Mouse (Mus musculus) forebrain, embryonic 13.5 days (tissue): ENCODE results near the gene Mtmr12. TPM values are rescaled to one million over a fixed set of nuclear protein-coding genes. Genes with fewer than 3 reads are reported as not detected.

Source experiments
- ATAC-seq: fragments of 200-750 bp; cut with Nextera tagmentation; 2 replicates; pipeline ENCODE4 v1.8.0; 2017
- H3K27ac ChIP-seq: fragments of 300-500 bp; sonication (generic); 2 replicates; pipeline ENCODE4 v1.5.1; 2015; ENCODE audit warnings: inconsistent platforms, mild to moderate bottlenecking, moderate library complexity
- H3K27me3 ChIP-seq: fragments of 300-500 bp; sonication (generic); 2 replicates; pipeline ENCODE4 v1.6.1; 2015; ENCODE audit warnings: mild to moderate bottlenecking, inconsistent platforms
- H3K36me3 ChIP-seq: fragments of 300-500 bp; sonication (generic); 2 replicates; pipeline ENCODE4 v1.6.1; 2015; ENCODE audit warnings: mild to moderate bottlenecking, inconsistent platforms; ENCODE audit not compliant: poor library complexity, severe bottlenecking
- H3K4me1 ChIP-seq: fragments of 300-500 bp; sonication (generic); 2 replicates; pipeline ENCODE4 v1.6.1; 2015; ENCODE audit warnings: inconsistent platforms
- H3K4me2 ChIP-seq: fragments of 300-500 bp; sonication (generic); 2 replicates; pipeline ENCODE4 v1.6.1; 2015; ENCODE audit warnings: inconsistent platforms, mild to moderate bottlenecking, moderate library complexity
- H3K4me3 ChIP-seq: fragments of 300-500 bp; sonication (generic); 2 replicates; pipeline ENCODE4 v1.5.1; 2015; ENCODE audit warnings: mild to moderate bottlenecking, inconsistent platforms
- H3K9ac ChIP-seq: fragments of 300-500 bp; sonication (generic); 2 replicates; pipeline ENCODE4 v1.6.1; 2015; ENCODE audit warnings: mild to moderate bottlenecking, inconsistent platforms
- H3K9me3 ChIP-seq: fragments of 300-500 bp; sonication (generic); replicated peaks from 2 replicates; pipeline ENCODE4 v1.6.1; 2016; ENCODE audit warnings: inconsistent platforms
- WGBS: fragments of 180-500 bp; shearing (Covaris S2); methylation state at CpG from one replicate; pipeline ENCODE4 v1.1.7; 2015; 5-methylcytosine and 5-hydroxymethylcytosine counted together
- polyA plus RNA-seq: library from polyadenylated mRNA; unstranded; fragments of >200 nt; fragmentation: Nextera tagmentation; extraction: Ambion mirVana; gene quantifications from 2 replicates; pipeline ENCODE4 v1.2.1, GENCODE M21; 2015

Mtmr12 gene
- polyA plus RNA-seq, 1 experiment from 2014 or later: 10.3 TPM

DNA sequence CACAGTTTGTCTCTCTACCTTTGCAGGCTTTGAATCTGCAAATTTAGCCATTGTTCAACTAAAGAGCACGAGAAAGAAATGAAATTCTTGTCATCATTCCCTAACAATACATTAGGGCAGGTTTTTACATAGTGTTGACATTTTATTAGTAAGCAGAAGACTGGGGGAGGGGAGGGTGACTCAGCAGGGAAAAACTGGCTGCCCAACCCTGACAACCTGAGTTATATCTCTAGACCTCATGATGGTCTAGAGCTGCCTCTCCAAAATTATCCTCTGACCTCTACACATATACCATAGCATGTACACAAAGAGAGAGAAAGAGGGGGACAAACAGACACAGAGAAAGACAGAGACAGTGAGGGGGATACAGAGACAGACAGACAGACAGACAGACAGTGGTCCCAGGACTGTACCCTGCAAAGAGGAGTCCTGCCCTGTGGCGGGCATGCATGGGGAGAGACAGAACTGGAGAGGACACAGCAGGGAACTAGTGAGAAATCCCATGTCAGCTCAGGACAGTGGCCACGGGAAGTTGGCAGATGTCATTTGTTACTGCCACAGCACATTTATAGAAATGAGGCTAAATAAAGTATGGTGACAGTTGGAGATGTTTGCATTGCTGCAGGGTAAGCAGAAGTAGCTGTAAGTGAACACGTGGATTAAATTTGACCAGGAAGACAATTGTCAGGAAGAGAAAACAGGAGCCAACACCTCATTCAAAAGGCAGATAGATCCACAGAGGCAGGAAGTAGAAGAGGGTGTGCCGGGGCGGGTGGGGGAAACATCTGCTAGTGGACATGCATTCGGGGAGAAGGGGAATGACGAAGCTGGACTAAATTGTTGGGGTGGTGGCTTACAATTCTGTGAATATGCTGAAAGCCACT lies 101.6 kb downstream of the Mtmr12 start:
- no peaks in the 10 kb centered on the region for H3K27me3 ChIP-seq
- H3K4me3 ChIP-seq: no peak overlapping the region
- no peak overlapping the region for H3K9ac ChIP-seq
- H3K4me2 ChIP-seq: no peak overlapping the region
- no peak overlapping the region for H3K27ac ChIP-seq
- H3K9me3 ChIP-seq: no peaks in the 10 kb centered on the region
- 69% methylated on average over 8 of the region's 8 CpGs for WGBS
- no peaks in the 10 kb centered on the region for H3K36me3 ChIP-seq
- ATAC-seq: no peak
- H3K4me1 ChIP-seq: no peaks in the 10 kb centered on the region

GRCm38 (mm10) chr15:12307114-12307513 lies 102.3 kb downstream of the Mtmr12 start:
- no peak overlapping the region for H3K4me2 ChIP-seq
- no peak overlapping the region for H3K9ac ChIP-seq
- no peaks in the 10 kb centered on the region for H3K27me3 ChIP-seq
- no peak overlapping the region for H3K4me3 ChIP-seq
- WGBS: 77% methylated on average over 4 of the region's 4 CpGs
- H3K4me1 ChIP-seq: no peaks in the 10 kb centered on the region
- H3K27ac ChIP-seq: no peak overlapping the region
- no peak for ATAC-seq
- no peaks in the 10 kb centered on the region for H3K36me3 ChIP-seq
- no peaks in the 10 kb centered on the region for H3K9me3 ChIP-seq

DNA sequence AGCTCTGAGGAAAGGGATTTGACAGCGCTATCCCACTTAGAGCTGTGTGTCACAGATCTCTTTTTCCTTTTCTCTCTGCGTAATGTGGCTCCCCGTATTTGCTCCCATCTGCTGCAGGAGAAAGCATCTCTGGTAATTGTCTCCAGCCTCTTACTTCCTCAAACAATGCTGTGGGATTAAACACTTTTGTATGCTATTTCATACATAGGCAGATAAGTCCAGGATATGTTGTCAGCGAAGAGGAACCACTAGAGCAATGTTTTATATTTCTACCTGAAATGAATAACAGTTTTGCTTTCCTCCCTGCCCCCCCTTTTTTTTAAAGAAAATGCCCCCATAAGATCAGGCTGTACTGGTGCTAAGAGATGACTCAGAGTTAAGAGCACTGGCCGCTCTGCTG lies 103.7 kb downstream of the Mtmr12 start:
- no peaks in the 10 kb centered on the region for H3K4me1 ChIP-seq
- no peak overlapping the region for H3K9ac ChIP-seq
- H3K9me3 ChIP-seq: no peaks in the 10 kb centered on the region
- H3K27me3 ChIP-seq: no peaks in the 10 kb centered on the region
- H3K36me3 ChIP-seq: no peaks in the 10 kb centered on the region
- ATAC-seq: no peak
- no peak overlapping the region for H3K4me2 ChIP-seq
- H3K4me3 ChIP-seq: no peak overlapping the region
- WGBS: 86% methylated on average over 5 of the region's 5 CpGs
- H3K27ac ChIP-seq: no peak overlapping the region

GRCm38 (mm10) chr15:12310676-12311075 lies 105.8 kb downstream of the Mtmr12 start:
- H3K9me3 ChIP-seq: no peaks in the 10 kb centered on the region
- no peak overlapping the region for H3K4me3 ChIP-seq
- WGBS: 91% methylated on average over 4 of the region's 4 CpGs
- no peak for ATAC-seq
- H3K4me2 ChIP-seq: no peak overlapping the region
- no peak overlapping the region for H3K27ac ChIP-seq
- H3K27me3 ChIP-seq: no peaks in the 10 kb centered on the region
- no peak overlapping the region for H3K9ac ChIP-seq
- no peaks in the 10 kb centered on the region for H3K36me3 ChIP-seq
- H3K4me1 ChIP-seq: no peaks in the 10 kb centered on the region

DNA sequence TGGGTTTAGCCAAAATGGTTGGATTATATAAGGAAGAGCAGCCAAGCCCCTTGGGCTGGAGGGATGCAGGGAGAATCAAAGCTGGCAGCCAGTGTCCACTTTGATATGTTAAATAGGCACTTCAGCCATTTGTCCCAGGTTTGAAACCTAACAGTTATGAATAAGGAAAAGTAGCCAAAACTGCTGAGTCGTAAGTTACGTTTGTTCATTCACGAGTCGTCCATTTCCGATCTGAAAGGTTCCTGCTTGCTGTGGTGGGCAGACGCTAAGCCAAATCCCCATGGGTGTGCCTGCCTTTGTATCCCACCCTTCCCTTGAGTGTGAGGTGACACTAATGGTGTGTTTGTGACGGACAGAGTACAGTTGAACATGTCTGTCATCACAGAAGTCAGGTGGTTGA lies 106.6 kb downstream of the Mtmr12 start:
- Histone ChIP-seq H3K4me2 (no peak overlapping the region), H3K4me1 (no peaks in the 10 kb centered on the region), H3K9me3 (no peaks in the 10 kb centered on the region), H3K36me3 (no peaks in the 10 kb centered on the region), H3K27me3 (no peaks in the 10 kb centered on the region), H3K9ac (no peak overlapping the region), H3K27ac (no peak overlapping the region), H3K4me3 (no peak overlapping the region)
- ATAC-seq: no peak
- 88% methylated on average over 7 of the region's 7 CpGs for WGBS

GRCm38 (mm10) chr15:12313255-12313654 lies 108.4 kb downstream of the Mtmr12 start:
- ATAC-seq: no peak
- Histone ChIP-seq H3K27me3 (no peaks in the 10 kb centered on the region), H3K27ac (no peak overlapping the region), H3K4me1 (no peaks in the 10 kb centered on the region), H3K36me3 (no peaks in the 10 kb centered on the region), H3K4me2 (no peak overlapping the region), H3K9ac (no peak overlapping the region), H3K9me3 (no peaks in the 10 kb centered on the region), H3K4me3 (no peak overlapping the region)
- WGBS: 31% methylated on average over 1 of the region's 1 CpGs

DNA sequence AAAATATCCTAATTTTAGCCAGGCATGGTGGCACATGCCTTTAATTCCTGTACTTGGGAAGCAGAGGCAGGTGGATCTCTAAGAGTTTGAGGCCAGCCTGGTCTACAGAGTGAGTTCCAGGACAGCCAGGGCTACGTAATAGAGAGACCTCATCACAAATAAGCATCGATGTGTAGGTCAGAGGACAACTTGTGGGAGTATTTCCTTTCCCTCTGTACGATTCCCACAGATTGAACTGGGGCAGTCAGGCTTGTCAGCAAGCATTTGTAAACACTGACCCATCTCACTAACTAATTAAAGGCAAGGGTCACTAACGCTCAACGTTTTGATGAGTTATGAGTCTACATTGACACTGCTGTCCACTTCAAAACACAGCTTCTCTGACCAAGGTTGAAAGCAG lies 109.8 kb downstream of the Mtmr12 start:
- H3K9me3 ChIP-seq: no peaks in the 10 kb centered on the region
- peaks cover 8% of the 10 kb centered on the region for H3K27me3 ChIP-seq
- H3K4me1 ChIP-seq: no peaks in the 10 kb centered on the region
- ATAC-seq: no peak
- H3K27ac ChIP-seq: no peak overlapping the region
- no peak overlapping the region for H3K4me2 ChIP-seq
- H3K9ac ChIP-seq: no peak overlapping the region
- no peaks in the 10 kb centered on the region for H3K36me3 ChIP-seq
- WGBS: 87% methylated on average over 5 of the region's 5 CpGs
- H3K4me3 ChIP-seq: no peak overlapping the region

- 81% methylated on average over 2 of the region's 2 CpGs for WGBS
- Histone ChIP-seq H3K4me2 (no peak overlapping the region), H3K9ac (no peak overlapping the region), H3K9me3 (no peaks in the 10 kb centered on the region), H3K4me1 (no peaks in the 10 kb centered on the region), H3K27ac (no peak overlapping the region), H3K36me3 (no peaks in the 10 kb centered on the region), H3K27me3 (peaks cover 14% of the 10 kb centered on the region), H3K4me3 (no peak overlapping the region)
- ATAC-seq: no peak
These were observed 111.2 kb downstream of the Mtmr12 start for GRCm38 (mm10) chr15:12315996-12316395.

DNA sequence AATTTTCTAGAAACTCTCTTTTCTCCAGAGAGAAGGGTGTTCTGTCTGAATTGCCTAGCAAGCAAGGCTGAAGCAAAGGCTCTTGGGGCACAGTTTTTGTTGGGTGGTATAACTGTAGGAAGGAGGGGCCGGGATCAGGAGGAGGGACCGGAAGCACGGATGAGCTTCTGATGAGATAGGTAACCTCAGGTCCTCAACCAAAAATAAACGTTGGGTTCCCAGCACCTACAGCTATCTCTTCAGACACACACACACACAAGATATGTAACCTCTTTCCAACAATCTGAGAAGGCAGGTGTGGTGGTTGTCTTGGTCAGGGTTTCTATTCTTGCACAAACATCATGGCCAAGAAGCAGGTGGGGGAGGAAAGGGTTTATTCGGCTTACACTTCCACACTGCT lies 112.5 kb downstream of the Mtmr12 start:
- Histone ChIP-seq H3K36me3 (no peaks in the 10 kb centered on the region), H3K4me1 (0 out of 2 replicates have a peak, but pooled peaks cover 2% of the 10 kb centered on the region), H3K27ac (no peak overlapping the region), H3K4me2 (no peak overlapping the region), H3K9me3 (no peaks in the 10 kb centered on the region), H3K9ac (no peak overlapping the region), H3K4me3 (no peak overlapping the region), H3K27me3 (peaks cover 14% of the 10 kb centered on the region)
- 82% methylated on average over 5 of the region's 5 CpGs for WGBS
- ATAC-seq: no peak

DNA sequence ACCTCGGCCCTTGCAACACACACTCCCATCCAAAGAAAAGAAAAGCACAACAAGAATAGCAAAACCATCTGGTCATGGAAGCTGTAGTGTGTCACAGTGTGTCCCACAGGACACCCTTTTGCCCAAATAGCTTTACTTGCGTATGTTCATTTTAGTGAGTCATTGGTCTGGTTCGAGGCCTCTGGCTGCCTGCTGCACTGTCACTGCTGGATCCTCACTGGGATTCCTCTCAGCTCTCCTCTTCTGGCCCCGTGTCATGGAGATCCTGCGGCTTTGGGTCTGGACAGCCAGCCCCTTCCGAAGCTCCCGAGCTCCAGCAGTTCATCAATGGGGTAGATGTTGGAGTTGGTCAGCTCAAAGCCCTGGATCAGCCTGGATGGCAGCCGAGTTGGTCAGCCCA lies 113.6 kb downstream of the Mtmr12 start:
- Histone ChIP-seq H3K4me3 (no peak overlapping the region), H3K27ac (no peak overlapping the region), H3K4me2 (no peak overlapping the region), H3K9ac (no peak overlapping the region), H3K27me3 (peaks cover 14% of the 10 kb centered on the region), H3K9me3 (no peaks in the 10 kb centered on the region), H3K36me3 (no peaks in the 10 kb centered on the region), H3K4me1 (peaks cover 13% of the 10 kb centered on the region)
- ATAC-seq: no peak
- WGBS: 87% methylated on average over 8 of the region's 8 CpGs

GRCm38 (mm10) chr15:12319889-12320288 lies 115.1 kb downstream of the Mtmr12 start:
- H3K36me3 ChIP-seq: no peaks in the 10 kb centered on the region
- no peak overlapping the region for H3K27ac ChIP-seq
- peak overlapping the region; percentile 77; the same call in 1 of the 2 replicates for H3K4me2 ChIP-seq
- WGBS: 53% methylated on average over 5 of the region's 5 CpGs
- no peak overlapping the region for H3K4me3 ChIP-seq
- H3K9ac ChIP-seq: no peak overlapping the region
- no peaks in the 10 kb centered on the region for H3K9me3 ChIP-seq
- H3K27me3 ChIP-seq: peaks cover 14% of the 10 kb centered on the region
- no peak for ATAC-seq
- peaks cover 25% of the 10 kb centered on the region for H3K4me1 ChIP-seq

GRCm38 (mm10) chr15:12320441-12321090 lies 115.7 kb downstream of the Mtmr12 start:
- no peak for ATAC-seq
- peaks cover 1% of the 10 kb centered on the region; the same call in 1 of the 2 replicates for H3K36me3 ChIP-seq
- H3K4me2 ChIP-seq: peak overlapping the region; percentile 77
- H3K27ac ChIP-seq: peak overlapping the region; percentile 44; the same call in 1 of the 2 replicates
- WGBS: 3% methylated on average over 22 of the region's 22 CpGs
- H3K4me3 ChIP-seq: peak overlapping the region; percentile 99
- H3K9me3 ChIP-seq: no peaks in the 10 kb centered on the region
- H3K9ac ChIP-seq: peak overlapping the region; percentile 96
- peaks cover 25% of the 10 kb centered on the region for H3K4me1 ChIP-seq
- H3K27me3 ChIP-seq: peaks cover 14% of the 10 kb centered on the region
